Mouse (Mus musculus) hindbrain, embryonic 16.5 days (tissue): ENCODE data around the gene Stum. TPM values are rescaled to one million over a fixed set of nuclear protein-coding genes. Genes with fewer than 3 reads are reported as not detected.

ENCODE experiments used
- ATAC-seq: fragments of 200-750 bp; cut with Nextera tagmentation; 2 replicates; pipeline ENCODE4 v1.8.0; 2017; ENCODE audit warnings: moderate TSS enrichment, moderate library complexity
- H3K27ac ChIP-seq: fragments of 300-500 bp; sonication (generic); 2 replicates; pipeline ENCODE4 v1.5.1; 2014; ENCODE audit warnings: low read depth, mild to moderate bottlenecking, control low read depth, low read length, moderate library complexity
- H3K27me3 ChIP-seq: fragments of 300-500 bp; sonication (generic); replicated peaks from 2 replicates; pipeline ENCODE4 v1.6.1; 2014; ENCODE audit warnings: low read length; ENCODE audit not compliant: control insufficient read depth, insufficient read depth
- H3K36me3 ChIP-seq: fragments of 300-500 bp; sonication (generic); 2 replicates; pipeline ENCODE4 v1.6.1; 2014; ENCODE audit warnings: mild to moderate bottlenecking, low read length, moderate library complexity, mixed read lengths; ENCODE audit not compliant: control insufficient read depth, insufficient read depth
- H3K4me1 ChIP-seq: fragments of 300-500 bp; sonication (generic); 2 replicates; pipeline ENCODE4 v1.6.1; 2014; ENCODE audit warnings: low read depth, low read length; ENCODE audit not compliant: control insufficient read depth, insufficient read depth
- H3K4me2 ChIP-seq: fragments of 300-500 bp; sonication (generic); 2 replicates; pipeline ENCODE4 v1.6.1; 2014; ENCODE audit warnings: mild to moderate bottlenecking, low read length, control low read depth, moderate library complexity
- H3K4me3 ChIP-seq: fragments of 300-500 bp; sonication (generic); 2 replicates; pipeline ENCODE4 v1.5.1; 2014; ENCODE audit warnings: mild to moderate bottlenecking, low read length, control low read depth, moderate library complexity
- H3K9ac ChIP-seq: fragments of 300-500 bp; sonication (generic); 2 replicates; pipeline ENCODE4 v1.6.1; 2014; ENCODE audit warnings: low read depth, mild to moderate bottlenecking, control low read depth, low read length, moderate library complexity
- H3K9me3 ChIP-seq: fragments of 300-500 bp; sonication (generic); 2 replicates; pipeline ENCODE4 v1.6.1; 2014; ENCODE audit warnings: mild to moderate bottlenecking, low read length, moderate library complexity; ENCODE audit not compliant: control insufficient read depth
- WGBS: fragments of 180-500 bp; shearing (Covaris S2); extraction: QIAGEN DNeasy Blood & Tissue Kit; methylation state at CpG from one replicate; pipeline ENCODE4 v1.1.7; 2014; 5-methylcytosine and 5-hydroxymethylcytosine counted together
- polyA plus RNA-seq: library from polyadenylated mRNA; unstranded; fragments of >200 nt; fragmentation: Nextera tagmentation; extraction: Ambion mirVana; gene quantifications from 2 replicates; pipeline ENCODE4 v1.2.1, GENCODE M21; 2015

Stum gene
- polyA plus RNA-seq, 1 experiment from 2014 or later = 18.6 TPM

GRCm38 (mm10) chr1:180400691-180401455 lies 82.4 kb downstream of the Stum start:
- ATAC-seq = no peak
- no peak overlapping the region for H3K27ac ChIP-seq
- H3K27me3 ChIP-seq = no peaks in the 10 kb centered on the region
- WGBS = 73% methylated on average over 4 of the region's 4 CpGs
- no peak overlapping the region for H3K4me2 ChIP-seq
- H3K4me3 ChIP-seq = no peak overlapping the region
- peaks cover 2% of the 10 kb centered on the region; the same call in 1 of the 2 replicates for H3K4me1 ChIP-seq
- no peaks in the 10 kb centered on the region for H3K36me3 ChIP-seq
- no peaks in the 10 kb centered on the region for H3K9me3 ChIP-seq
- no peak overlapping the region for H3K9ac ChIP-seq

DNA sequence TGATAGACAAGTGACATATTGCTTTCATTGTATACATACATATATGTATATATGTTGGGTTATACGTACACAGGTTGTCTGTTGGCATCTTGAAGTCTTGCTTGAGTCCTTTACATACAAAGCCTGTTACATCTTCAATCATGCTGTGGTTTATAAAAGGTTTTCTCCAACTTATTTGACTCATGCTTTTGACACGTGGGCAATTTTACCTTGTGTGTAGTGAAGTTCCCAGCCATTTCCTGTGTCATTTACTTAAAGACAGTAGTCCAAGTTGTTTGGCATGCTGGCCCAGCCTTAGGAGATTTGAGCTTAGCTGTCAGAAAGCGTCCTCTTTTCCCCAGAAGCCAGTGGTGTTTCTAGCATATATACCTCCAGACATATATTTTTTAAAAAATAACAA lies 84.9 kb downstream of the Stum start:
- no peak overlapping the region for H3K4me2 ChIP-seq

DNA sequence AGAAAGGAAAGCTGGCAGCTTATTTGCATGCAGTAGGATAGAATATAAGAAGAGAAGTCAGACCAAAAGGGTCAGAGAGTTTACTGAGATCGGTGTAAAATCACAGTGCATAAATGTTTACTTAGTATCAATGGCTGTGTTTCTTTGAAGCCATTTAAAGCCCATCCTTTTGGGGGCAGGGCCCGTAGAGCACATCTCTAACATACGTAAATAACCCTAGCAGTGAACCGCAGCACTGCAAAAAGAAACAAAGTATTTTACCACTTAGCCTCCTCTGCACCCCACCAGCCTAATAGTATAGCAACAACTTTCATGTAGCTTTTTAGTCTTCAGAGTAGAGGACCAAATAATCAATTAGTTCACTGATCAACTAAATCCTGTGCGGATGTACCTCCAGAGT lies 85.6 kb downstream of the Stum start:
- no peaks in the 10 kb centered on the region for H3K27me3 ChIP-seq
- no peaks in the 10 kb centered on the region for H3K36me3 ChIP-seq
- H3K4me2 ChIP-seq = no peak overlapping the region
- no peaks in the 10 kb centered on the region for H3K9me3 ChIP-seq
- no peak overlapping the region for H3K4me3 ChIP-seq
- no peak overlapping the region for H3K9ac ChIP-seq
- WGBS = 75% methylated on average over 5 of the region's 5 CpGs
- ATAC-seq = no peak
- 0 out of 2 replicates have a peak, but pooled peaks cover 2% of the 10 kb centered on the region for H3K4me1 ChIP-seq
- no peak overlapping the region for H3K27ac ChIP-seq

More for the DNA sequence above, 84.9 kb downstream of the Stum start:
- H3K9ac ChIP-seq = no peak overlapping the region
- WGBS = 77% methylated on average over 3 of the region's 3 CpGs
- H3K4me1 ChIP-seq = peaks cover 2% of the 10 kb centered on the region; the same call in 1 of the 2 replicates
- no peak overlapping the region for H3K27ac ChIP-seq
- no peaks in the 10 kb centered on the region for H3K36me3 ChIP-seq
- no peaks in the 10 kb centered on the region for H3K27me3 ChIP-seq
- no peak overlapping the region for H3K4me3 ChIP-seq
- H3K9me3 ChIP-seq = no peaks in the 10 kb centered on the region
- no peak for ATAC-seq

GRCm38 (mm10) chr1:180393873-180394272 lies 89.4 kb downstream of the Stum start:
- Histone ChIP-seq H3K9me3 (no peaks in the 10 kb centered on the region), H3K36me3 (no peaks in the 10 kb centered on the region), H3K9ac (no peak overlapping the region), H3K4me1 (no peaks in the 10 kb centered on the region), H3K27ac (no peak overlapping the region), H3K27me3 (no peaks in the 10 kb centered on the region), H3K4me2 (no peak overlapping the region; the same call in 1 of the 2 replicates), H3K4me3 (no peak overlapping the region)
- WGBS = 88% methylated on average over 12 of the region's 12 CpGs
- ATAC-seq = 0 out of 2 replicates have a peak, but pooled peaks have one; percentile 27

GRCm38 (mm10) chr1:180393017-180393797 lies 90.1 kb downstream of the Stum start:
- Histone ChIP-seq H3K27ac (peak overlapping the region; percentile 46), H3K9ac (no peak overlapping the region)

DNA sequence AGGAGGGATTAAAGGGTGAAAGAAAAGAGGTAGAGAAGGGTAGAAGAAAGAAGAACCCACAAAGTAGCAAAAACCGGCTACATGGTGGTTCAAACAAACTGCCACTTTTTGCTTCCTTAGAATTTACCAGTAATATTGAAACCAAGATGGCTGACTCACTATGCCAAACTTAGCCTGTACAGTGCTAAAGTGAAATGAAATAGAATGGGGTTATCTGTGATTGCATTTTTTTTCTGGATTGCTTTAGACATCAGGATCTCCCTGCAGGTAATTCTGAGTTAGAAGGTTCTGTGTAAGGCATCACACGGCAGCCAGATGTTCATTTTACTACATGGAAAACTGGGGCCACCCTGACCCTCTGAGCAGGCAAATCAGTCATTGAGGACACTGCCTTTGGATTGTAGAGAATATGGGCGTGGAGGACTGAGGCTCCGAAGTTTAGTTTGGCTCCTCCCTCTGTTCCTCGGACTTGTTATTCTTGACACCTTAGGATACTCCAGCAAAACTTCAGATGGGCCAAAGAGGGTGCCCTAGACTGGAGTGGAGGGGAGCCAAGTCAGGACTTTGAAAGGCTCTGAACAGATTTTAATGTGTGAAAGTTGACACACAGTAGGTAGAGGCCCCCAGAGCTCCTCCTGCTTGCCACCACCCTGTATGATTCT lies 91.0 kb downstream of the Stum start:
- H3K27me3 ChIP-seq = no peaks in the 10 kb centered on the region
- H3K9ac ChIP-seq = no peak overlapping the region
- H3K4me2 ChIP-seq = no peak overlapping the region
- H3K4me1 ChIP-seq = peaks cover 6% of the 10 kb centered on the region
- no peaks in the 10 kb centered on the region for H3K9me3 ChIP-seq
- WGBS = 87% methylated on average over 5 of the region's 5 CpGs
- no peaks in the 10 kb centered on the region for H3K36me3 ChIP-seq
- no peak for ATAC-seq
- H3K4me3 ChIP-seq = no peak overlapping the region
- H3K27ac ChIP-seq = no peak overlapping the region

More at GRCm38 (mm10) chr1:180393017-180393797, 90.1 kb downstream of the Stum start:
- 70% methylated on average over 9 of the region's 9 CpGs for WGBS
- H3K4me3 ChIP-seq = no peak overlapping the region
- peaks cover 3% of the 10 kb centered on the region for H3K4me1 ChIP-seq
- no peaks in the 10 kb centered on the region for H3K27me3 ChIP-seq
- H3K9me3 ChIP-seq = no peaks in the 10 kb centered on the region
- H3K36me3 ChIP-seq = no peaks in the 10 kb centered on the region
- H3K4me2 ChIP-seq = no peak overlapping the region; the same call in 1 of the 2 replicates
- ATAC-seq = peak; percentile 58; the same call in 1 of the 2 replicates

DNA sequence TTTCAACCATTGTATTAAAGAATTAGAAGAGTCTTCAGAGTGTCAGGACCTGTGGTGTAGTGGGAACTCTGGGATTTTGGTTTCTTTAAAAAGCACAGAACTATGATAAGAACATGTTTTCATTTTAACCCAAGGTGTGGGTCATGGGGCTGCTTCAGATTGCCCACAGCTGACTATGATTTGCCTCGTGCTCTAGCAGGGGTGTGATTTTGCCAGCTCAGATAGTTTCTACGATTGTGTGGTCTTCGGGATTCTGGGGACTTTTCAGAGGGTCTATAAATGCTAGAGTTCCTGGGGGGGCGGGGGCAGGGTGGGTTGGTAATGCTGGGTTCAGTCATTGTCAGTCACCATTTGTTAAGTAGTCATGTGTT lies 91.7 kb downstream of the Stum start:
- Histone ChIP-seq H3K27ac (no peak overlapping the region), H3K9ac (no peak overlapping the region), H3K4me2 (no peak overlapping the region), H3K9me3 (no peaks in the 10 kb centered on the region), H3K36me3 (no peaks in the 10 kb centered on the region), H3K4me1 (peaks cover 11% of the 10 kb centered on the region), H3K27me3 (no peaks in the 10 kb centered on the region), H3K4me3 (no peak overlapping the region)
- ATAC-seq = no peak
- 89% methylated on average over 4 of the region's 4 CpGs for WGBS

DNA sequence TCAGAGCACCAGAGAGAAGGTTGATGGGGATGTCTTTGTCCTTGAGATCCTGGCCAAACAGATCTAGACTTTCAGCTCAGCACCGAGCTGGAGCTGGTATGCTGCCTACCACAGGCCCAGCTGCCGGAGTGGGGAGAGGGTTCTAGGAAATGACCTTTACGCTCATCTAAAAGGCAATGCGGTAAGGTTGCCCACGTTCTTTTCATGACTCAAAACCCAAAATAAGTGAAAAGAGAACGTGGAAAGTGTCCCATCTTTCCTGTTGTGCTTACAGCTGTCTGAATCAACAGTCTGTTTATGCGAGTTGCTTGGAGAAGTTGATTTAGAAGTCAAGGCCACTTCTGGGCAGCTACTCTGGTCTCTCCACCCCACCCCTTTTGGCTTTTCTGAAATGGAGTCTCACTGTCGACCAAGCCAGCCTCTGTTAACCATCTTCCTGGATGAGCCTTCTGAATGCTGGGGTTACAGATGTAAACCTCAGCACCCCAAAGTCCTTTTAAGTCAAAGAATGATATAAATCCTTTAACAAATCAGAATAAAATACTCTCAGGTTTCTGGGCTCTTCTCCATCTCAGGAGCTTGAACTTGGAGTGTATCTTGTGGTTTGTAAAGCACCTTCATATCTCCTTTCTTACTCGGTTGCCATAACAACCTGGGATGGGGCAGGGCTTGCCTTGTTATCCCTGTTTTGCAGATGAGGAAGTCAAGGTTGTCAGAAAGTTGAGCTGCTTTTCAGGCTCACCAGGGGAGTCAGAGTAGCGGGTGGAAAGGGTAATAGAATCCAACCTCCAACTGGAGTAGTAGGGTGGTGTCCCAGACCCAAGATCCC lies 92.3 kb downstream of the Stum start:
- 76% methylated on average over 10 of the region's 10 CpGs for WGBS
- Histone ChIP-seq H3K4me3 (no peak overlapping the region), H3K27me3 (no peaks in the 10 kb centered on the region), H3K4me2 (no peak overlapping the region), H3K4me1 (peaks cover 14% of the 10 kb centered on the region), H3K36me3 (no peaks in the 10 kb centered on the region), H3K9ac (no peak overlapping the region), H3K9me3 (no peaks in the 10 kb centered on the region), H3K27ac (peak overlapping the region; percentile 19; the same call in 1 of the 2 replicates)
- ATAC-seq = no peak
